Mouse (Mus musculus): Measurements from ENCODE around the gene Arhgef7. TPM values are rescaled to one million over a fixed set of nuclear protein-coding genes. Genes with fewer than 3 reads are reported as not detected.
A peak's percentile ranks its signal among the peaks of the same experiment; 100 is the strongest.

The Arhgef7 gene
- total RNA-seq, 1 experiment from 2014 or later: 20.5 TPM

GRCm38 (mm10) chr8:11758482-11759281 lies 31.2 kb downstream of the Arhgef7 start:
- ATAC-seq (replicated peaks; ENCODE audit: low read depth, poor library complexity, severe bottlenecking): no peak; the same call in none of the 2 replicates

GRCm38 (mm10) chr8:11761551-11761950 lies 34.0 kb downstream of the Arhgef7 start:
- no peak for ATAC-seq (replicated peaks; ENCODE audit: low read depth, poor library complexity, severe bottlenecking)

- ATAC-seq (replicated peaks; ENCODE audit: low read depth, poor library complexity, severe bottlenecking): no peak
Measured at GRCm38 (mm10) chr8:11762048-11762447, 34.5 kb downstream of the Arhgef7 start.

GRCm38 (mm10) chr8:11762821-11763220 lies 35.3 kb downstream of the Arhgef7 start:
- no peak for ATAC-seq (replicated peaks; ENCODE audit: low read depth, poor library complexity, severe bottlenecking)

- ATAC-seq (replicated peaks; ENCODE audit: low read depth, poor library complexity, severe bottlenecking): peak; percentile 91
Measured at GRCm38 (mm10) chr8:11767213-11767840, 39.8 kb downstream of the Arhgef7 start.

GRCm38 (mm10) chr8:11770001-11770400 lies 42.5 kb downstream of the Arhgef7 start:
- ATAC-seq (replicated peaks; ENCODE audit: low read depth, poor library complexity, severe bottlenecking): no peak

GRCm38 (mm10) chr8:11770521-11771080 lies 43.1 kb downstream of the Arhgef7 start:
- no peak for ATAC-seq (replicated peaks; ENCODE audit: low read depth, poor library complexity, severe bottlenecking)

- ATAC-seq (replicated peaks; ENCODE audit: low read depth, poor library complexity, severe bottlenecking): no peak
Measured at GRCm38 (mm10) chr8:11771608-11772007, 44.1 kb downstream of the Arhgef7 start.

- no peak for ATAC-seq (replicated peaks; ENCODE audit: low read depth, poor library complexity, severe bottlenecking)
Measured at GRCm38 (mm10) chr8:11774195-11775076, 46.9 kb downstream of the Arhgef7 start.

GRCm38 (mm10) chr8:11775889-11776288 lies 48.4 kb downstream of the Arhgef7 start:
- ATAC-seq (replicated peaks; ENCODE audit: low read depth, poor library complexity, severe bottlenecking): peak; percentile 65

GRCm38 (mm10) chr8:11776451-11777180 lies 49.1 kb downstream of the Arhgef7 start:
- no peak for ATAC-seq (replicated peaks; ENCODE audit: low read depth, poor library complexity, severe bottlenecking)

- no peak for ATAC-seq (replicated peaks; ENCODE audit: low read depth, poor library complexity, severe bottlenecking)
Measured at GRCm38 (mm10) chr8:11777201-11777600, 49.7 kb downstream of the Arhgef7 start.

- no peak for ATAC-seq (replicated peaks; ENCODE audit: low read depth, poor library complexity, severe bottlenecking)
Measured at GRCm38 (mm10) chr8:11778646-11779433, 51.3 kb downstream of the Arhgef7 start.

GRCm38 (mm10) chr8:11779844-11780634 lies 52.5 kb downstream of the Arhgef7 start:
- ATAC-seq (replicated peaks; ENCODE audit: low read depth, poor library complexity, severe bottlenecking): no peak

- ATAC-seq (replicated peaks; ENCODE audit: low read depth, poor library complexity, severe bottlenecking): no peak
Measured at GRCm38 (mm10) chr8:11780641-11781040, 53.1 kb downstream of the Arhgef7 start.

- no peak for ATAC-seq (replicated peaks; ENCODE audit: low read depth, poor library complexity, severe bottlenecking)
Measured at GRCm38 (mm10) chr8:11782607-11783006, 55.1 kb downstream of the Arhgef7 start.

GRCm38 (mm10) chr8:11783861-11784594 lies 56.5 kb downstream of the Arhgef7 start:
- ATAC-seq (replicated peaks; ENCODE audit: low read depth, poor library complexity, severe bottlenecking): no peak

Measured in common myeloid progenitor, adult 5-6 weeks (primary cell).